Mouse (Mus musculus) spleen, adult 2 months (tissue): ENCODE results near the gene Gar1.

Experiments used
- CTCF ChIP-seq: fragments of 200-500 bp; IDR thresholded peaks from 2 replicates; pipeline ENCODE4 v1.5.1; 2011; ENCODE audit warnings: mild to moderate bottlenecking, inconsistent platforms; ENCODE audit not compliant: insufficient read depth, insufficient read length, insufficient replicate concordance; ENCODE audit errors: extremely low read depth
- POLR2A ChIP-seq: fragments of 200-500 bp; IDR thresholded peaks from 2 replicates; pipeline ENCODE4 v1.6.1; 2011; ENCODE audit warnings: low read depth, low read length, inconsistent platforms

DNA sequence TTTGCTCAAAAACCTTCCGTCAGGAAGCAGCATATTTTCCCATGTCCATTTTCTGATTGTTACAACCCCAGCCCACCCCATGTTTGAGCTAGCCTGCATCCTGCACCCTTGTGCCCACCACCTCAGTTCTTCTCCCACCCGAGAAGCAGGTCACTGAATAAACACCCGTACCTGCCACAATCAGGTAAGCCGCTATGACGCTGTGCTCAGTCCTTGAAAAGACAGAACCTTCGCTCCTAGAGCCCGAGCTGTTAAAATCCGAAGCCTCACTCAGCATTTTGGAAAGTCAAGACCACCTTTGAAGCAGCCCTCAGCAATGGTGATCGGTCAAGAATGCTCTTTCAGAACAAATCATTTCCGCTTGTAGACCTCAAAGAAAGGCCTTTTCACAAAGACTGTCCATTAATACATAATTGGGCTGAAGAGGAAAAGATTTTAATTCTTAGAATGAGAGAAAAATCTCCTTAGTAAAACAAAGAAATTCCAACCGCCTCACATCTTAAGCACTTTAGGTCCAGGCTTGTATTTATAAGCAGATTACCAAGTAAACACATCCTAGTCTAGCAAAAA is 8.9 kb downstream of the Gar1 start, which contains the start of gene Rrh:
- TF ChIP-seq CTCF (no peak), POLR2A (no peak)
